Mouse (Mus musculus) CH12.LX (cell line): ENCODE measurements around the gene Rab11fip3. TPM values are rescaled to one million over a fixed set of nuclear protein-coding genes. Genes with fewer than 3 reads are reported as not detected.

Experiments used
- DNase-seq: peaks from one replicate; pipeline ENCODE4 v3.0.0-alpha.2; 2013; ENCODE audit errors: extremely low read depth
- H3K27ac ChIP-seq: 2 replicates; pipeline ENCODE4 v1.5.1; 2012; ENCODE audit warnings: low read depth, mild to moderate bottlenecking, control low read depth, moderate library complexity; ENCODE audit not compliant: insufficient read depth
- H3K27me3 ChIP-seq: replicated peaks from 2 replicates; pipeline ENCODE3; 2012; ENCODE audit warnings: inconsistent platforms
- H3K36me3 ChIP-seq, 2 experiments: replicated peaks in 1 of 2; 2 replicates each; pipeline versions ENCODE3 to v1.6.1; 2012; ENCODE audit warnings: inconsistent platforms in 1 of 2, low read length in 1 of 2, mild to moderate bottlenecking in 1 of 2, mixed read lengths in 1 of 2, moderate library complexity in 1 of 2; ENCODE audit not compliant: control insufficient read depth in 1 of 2, insufficient read depth in 1 of 2
- H3K4me1 ChIP-seq, 2 experiments: 2 replicates each; pipeline ENCODE4 v1.6.1; 2012; ENCODE audit warnings: inconsistent platforms in 1 of 2, moderate library complexity in 1 of 2; ENCODE audit not compliant: insufficient read depth in 2 of 2, control insufficient read depth in 1 of 2
- H3K4me2 ChIP-seq: 2 replicates; pipeline ENCODE4 v1.6.1; 2012; ENCODE audit warnings: low read depth, mild to moderate bottlenecking, control low read depth; ENCODE audit not compliant: poor library complexity, insufficient read depth, severe bottlenecking
- H3K4me3 ChIP-seq, 3 experiments: fragments of 150-350 bp in 1 of 3; sonication (generic) in 1 of 3; replicated peaks in 1 of 3; 2 replicates each; pipeline versions ENCODE3 to v1.5.1; 2011 to 2012; ENCODE audit warnings: low read depth in 2 of 3, low read length in 2 of 3, mild to moderate bottlenecking in 2 of 3, moderate library complexity in 2 of 3, control low read depth in 1 of 3, improper control_type of control experiment in 1 of 3, inconsistent platforms in 1 of 3, mixed read lengths in 1 of 3; ENCODE audit not compliant: poor library complexity in 1 of 3
- H3K79me2 ChIP-seq: replicated peaks from 2 replicates; pipeline ENCODE4 v1.6.1; 2012; ENCODE audit warnings: mild to moderate bottlenecking, moderate library complexity; ENCODE audit not compliant: control insufficient read depth, poor library complexity, insufficient read depth, severe bottlenecking; ENCODE audit errors: extremely low read depth
- H3K9ac ChIP-seq: 2 replicates; pipeline ENCODE4 v1.6.1; 2012; ENCODE audit warnings: low read depth, mild to moderate bottlenecking, control low read depth, moderate library complexity; ENCODE audit not compliant: insufficient read depth
- H3K9me3 ChIP-seq: replicated peaks from 2 replicates; pipeline ENCODE3; 2012; ENCODE audit warnings: low read length, inconsistent platforms, mixed read lengths
- BHLHE40 ChIP-seq: IDR thresholded peaks from 2 replicates; pipeline ENCODE4 v1.6.1; 2011; ENCODE audit warnings: mild to moderate bottlenecking, low read depth, low read length, improper control_type of control experiment
- E2F4 ChIP-seq: IDR thresholded peaks from 2 replicates; pipeline ENCODE4 v1.6.1; 2011; ENCODE audit warnings: low read depth, low read length, improper control_type of control experiment; ENCODE audit not compliant: insufficient replicate concordance
- ELF1 ChIP-seq: IDR thresholded peaks from 2 replicates; pipeline ENCODE4 v1.6.1; 2014; ENCODE audit warnings: low read depth, mild to moderate bottlenecking, inconsistent platforms, low read length, improper control_type of control experiment
- EP300 ChIP-seq: IDR thresholded peaks from 2 replicates; pipeline ENCODE4 v1.6.1; 2011; ENCODE audit warnings: low read length, improper control_type of control experiment
- GABPA ChIP-seq: IDR thresholded peaks from 2 replicates; pipeline ENCODE4 v1.6.1; 2012; ENCODE audit warnings: low read depth, low read length, improper control_type of control experiment, inconsistent platforms; ENCODE audit not compliant: insufficient replicate concordance
- HCFC1 ChIP-seq: IDR thresholded peaks from 2 replicates; pipeline ENCODE4 v1.6.1; 2012; ENCODE audit warnings: low read depth, mild to moderate bottlenecking, inconsistent platforms, low read length, improper control_type of control experiment
- JUN ChIP-seq: IDR thresholded peaks from 2 replicates; pipeline ENCODE4 v1.6.1; 2011; ENCODE audit warnings: low read depth, mild to moderate bottlenecking, low read length, improper control_type of control experiment, moderate library complexity; ENCODE audit not compliant: insufficient read depth
- JUND ChIP-seq: conservative IDR thresholded peaks from 2 replicates; pipeline ENCODE4 v1.6.1; 2011; ENCODE audit warnings: low read depth, low read length, improper control_type of control experiment
- KAT2A ChIP-seq: IDR thresholded peaks from 2 replicates; pipeline ENCODE4 v1.6.1; 2012; ENCODE audit warnings: low read length, improper control_type of control experiment, inconsistent platforms; ENCODE audit not compliant: insufficient replicate concordance
- MAFK ChIP-seq: IDR thresholded peaks from 2 replicates; pipeline ENCODE4 v1.6.1; 2011; ENCODE audit warnings: low read length, improper control_type of control experiment; ENCODE audit not compliant: insufficient replicate concordance
- MAX ChIP-seq: IDR thresholded peaks from 2 replicates; pipeline ENCODE4 v1.6.1; 2011; ENCODE audit warnings: low read length, improper control_type of control experiment
- MXI1 ChIP-seq: IDR thresholded peaks from 2 replicates; pipeline ENCODE4 v1.6.1; 2011; ENCODE audit warnings: mild to moderate bottlenecking, low read depth, low read length, improper control_type of control experiment
- NRF1 ChIP-seq: IDR thresholded peaks from 2 replicates; pipeline ENCODE4 v1.6.1; 2014; ENCODE audit warnings: low read depth, mild to moderate bottlenecking, inconsistent platforms, low read length, improper control_type of control experiment, moderate library complexity
- PAX5 ChIP-seq: IDR thresholded peaks from 2 replicates; pipeline ENCODE4 v1.6.1; 2012; ENCODE audit warnings: low read length, inconsistent platforms, mixed read lengths
- POLR2A ChIP-seq: IDR thresholded peaks from 2 replicates; pipeline ENCODE4 v1.6.1; 2011; ENCODE audit warnings: low read depth, mild to moderate bottlenecking, improper control_type of control experiment, low read length
- POLR2AphosphoS2 ChIP-seq: IDR thresholded peaks from 2 replicates; pipeline ENCODE4 v1.6.1; 2011; ENCODE audit warnings: low read depth, low read length, improper control_type of control experiment
- RAD21 ChIP-seq: IDR thresholded peaks from 2 replicates; pipeline ENCODE4 v1.6.1; 2011; ENCODE audit warnings: low read depth, mild to moderate bottlenecking, low read length, improper control_type of control experiment, moderate library complexity
- RCOR1 ChIP-seq: conservative IDR thresholded peaks from 2 replicates; pipeline ENCODE4 v1.6.1; 2012; ENCODE audit warnings: low read depth, mild to moderate bottlenecking, inconsistent platforms, low read length, improper control_type of control experiment
- SIN3A ChIP-seq: IDR thresholded peaks from 2 replicates; pipeline ENCODE4 v1.6.1; 2012; ENCODE audit warnings: low read length, improper control_type of control experiment, inconsistent platforms
- SMC3 ChIP-seq: IDR thresholded peaks from 2 replicates; pipeline ENCODE4 v1.6.1; 2011; ENCODE audit warnings: low read depth, low read length, improper control_type of control experiment
- TBP ChIP-seq: conservative IDR thresholded peaks from 2 replicates; pipeline ENCODE4 v1.6.1; 2011; ENCODE audit warnings: low read depth, low read length, improper control_type of control experiment
- TCF12 ChIP-seq: IDR thresholded peaks from 2 replicates; pipeline ENCODE4 v1.6.1; 2014; ENCODE audit warnings: low read depth, mild to moderate bottlenecking, inconsistent platforms, low read length, improper control_type of control experiment
- USF2 ChIP-seq: conservative IDR thresholded peaks from 2 replicates; pipeline ENCODE4 v1.6.1; 2011; ENCODE audit warnings: low read depth, low read length, improper control_type of control experiment
- ZC3H11A ChIP-seq: IDR thresholded peaks from 2 replicates; pipeline ENCODE4 v1.6.1; 2012; ENCODE audit warnings: low read depth, mild to moderate bottlenecking, inconsistent platforms, low read length, improper control_type of control experiment
- ZKSCAN1 ChIP-seq: IDR thresholded peaks from 2 replicates; pipeline ENCODE4 v1.6.1; 2012; ENCODE audit warnings: low read depth, inconsistent platforms, low read length, improper control_type of control experiment, borderline replicate concordance
- ZMIZ1 ChIP-seq: IDR thresholded peaks from 2 replicates; pipeline ENCODE4 v1.6.1; 2012; ENCODE audit warnings: low read depth, mild to moderate bottlenecking, inconsistent platforms, low read length, improper control_type of control experiment
- ZNF384 ChIP-seq: IDR thresholded peaks from 2 replicates; pipeline ENCODE4 v1.6.1; 2012; ENCODE audit warnings: low read depth, low read length, improper control_type of control experiment, inconsistent platforms
- dilution Hi-C: fragments of 300-500 bp; cut with MboI; formaldehyde crosslinking; loops from 2 replicates; pipeline ENCODE4 v1.14.3; 2020; ENCODE audit warnings: low sequenced_read_pairs; ENCODE audit not compliant: extremely low pct_unique_long_range_greater_than_20kb, extremely low pct_ligation_motif_present
- in situ Hi-C: fragments of 300-500 bp; cut with MboI; formaldehyde crosslinking; loops from 3 replicates; pipeline ENCODE4 v1.14.3; 2019; ENCODE audit warnings: low sequenced_read_pairs, low pct_ligation_motif_present, low pct_unique_long_range_greater_than_20kb, mixed read lengths
- polyA plus RNA-seq: library from polyadenylated mRNA; unstranded; fragments of >175 nt; gene quantifications from 2 replicates; pipeline ENCODE4 v1.2.1, GENCODE M21; 2012; ENCODE audit warnings: low read depth; ENCODE audit not compliant: insufficient read length
- total RNA-seq, 2 experiments: library from RNA; depleted of rRNA; stranded (reverse); fragments of 300-350 nt in 1 of 2; fragments of >200 nt in 1 of 2; gene quantifications; 2 replicates each; pipeline ENCODE4 v1.2.3; 2012 to 2014

Rab11fip3 gene
- total and polyA plus RNA-seq, 3 experiments = 3.5 to 7.6 (median 4.6) TPM

DNA sequence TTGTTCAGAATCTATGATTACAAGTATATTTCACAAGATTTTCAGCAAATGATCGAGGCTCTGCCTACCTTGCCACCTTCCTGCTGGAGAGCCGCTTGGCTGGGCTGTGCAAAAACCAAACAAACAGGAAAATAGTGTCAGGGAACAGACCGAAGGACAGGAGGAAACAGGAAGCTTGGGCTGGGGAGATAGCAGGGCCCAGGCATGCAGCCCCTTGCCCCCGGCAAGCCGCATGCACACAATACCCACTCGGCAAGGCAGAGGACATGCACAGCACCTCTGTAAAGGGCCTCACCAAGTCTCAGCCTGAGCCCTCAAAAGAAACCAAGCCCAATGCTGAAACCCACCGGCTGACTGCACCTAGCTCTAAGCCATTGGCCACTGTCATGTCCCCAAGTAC lies 60.6 kb downstream of the Rab11fip3 start:
- in situ Hi-C loops = no loop called here
- no peak for DNase-seq
- Histone ChIP-seq H3K27me3 (no peaks in the 10 kb centered on the region), H3K9ac (no peak overlapping the region), H3K9me3 (no peaks in the 10 kb centered on the region), H3K36me3 (peaks cover 7 to 42% of the 10 kb centered on the region in 2 experiments), H3K27ac (no peak overlapping the region), H3K79me2 (no peaks in the 10 kb centered on the region), H3K4me2 (no peak overlapping the region), H3K4me1 (peaks cover 19 to 79% of the 10 kb centered on the region in 2 experiments), H3K4me3 (no peak overlapping the region)
- dilution Hi-C loops = no loop called here
- no peak for TF ChIP-seq ZC3H11A
- no peak for TF ChIP-seq USF2
- no peak for TF ChIP-seq TCF12
- no peak for TF ChIP-seq MXI1
- no peak for TF ChIP-seq EP300
- no peak for TF ChIP-seq MAFK
- TF ChIP-seq BHLHE40 = no peak
- TF ChIP-seq NRF1 = no peak
- no peak for TF ChIP-seq POLR2A
- no peak for TF ChIP-seq ZNF384
- TF ChIP-seq RCOR1 = no peak
- no peak for TF ChIP-seq SIN3A
- TF ChIP-seq POLR2AphosphoS2 = no peak
- TF ChIP-seq ZKSCAN1 = no peak
- no peak for TF ChIP-seq JUND
- no peak for TF ChIP-seq TBP

DNA sequence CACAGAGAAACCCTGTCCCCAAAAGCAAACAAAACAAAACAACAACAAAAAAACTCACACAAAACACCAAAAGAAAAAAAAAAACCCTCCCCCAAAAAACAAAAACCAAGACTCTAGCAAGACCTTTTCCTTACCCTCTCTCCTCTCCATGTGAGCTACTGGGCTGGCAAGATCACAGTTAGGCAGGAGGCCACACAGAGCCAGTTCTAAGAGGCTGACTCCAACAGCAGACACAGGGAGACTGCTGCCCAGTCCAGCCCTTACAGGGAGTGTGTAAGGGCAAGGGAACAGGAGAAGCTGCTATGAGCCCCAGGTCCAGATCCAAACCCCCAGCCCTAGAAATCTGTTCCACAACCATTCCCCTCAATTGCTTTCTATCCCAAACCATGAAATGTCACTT lies 61.0 kb downstream of the Rab11fip3 start:
- Histone ChIP-seq H3K4me2 (no peak overlapping the region), H3K36me3 (peaks cover 8 to 45% of the 10 kb centered on the region in 2 experiments), H3K79me2 (no peaks in the 10 kb centered on the region), H3K4me1 (peaks cover 15 to 76% of the 10 kb centered on the region in 2 experiments), H3K27ac (no peak overlapping the region), H3K4me3 (no peak overlapping the region), H3K9ac (no peak overlapping the region), H3K27me3 (no peaks in the 10 kb centered on the region), H3K9me3 (no peaks in the 10 kb centered on the region)
- in situ Hi-C loops (no loop called here), dilution Hi-C loops (no loop called here)
- DNase-seq = no peak
- no peak for TF ChIP-seq MAX
- no peak for TF ChIP-seq ZC3H11A
- no peak for TF ChIP-seq ELF1
- TF ChIP-seq RAD21 = no peak
- TF ChIP-seq NRF1 = no peak
- no peak for TF ChIP-seq EP300
- no peak for TF ChIP-seq SIN3A
- TF ChIP-seq SMC3 = no peak
- no peak for TF ChIP-seq GABPA
- no peak for TF ChIP-seq ZNF384
- no peak for TF ChIP-seq JUN
- TF ChIP-seq HCFC1 = no peak
- no peak for TF ChIP-seq PAX5
- TF ChIP-seq E2F4 = no peak
- TF ChIP-seq ZMIZ1 = no peak
- TF ChIP-seq KAT2A = no peak
